Mouse (Mus musculus): Measurements from ENCODE around the gene Chka.

The Chka gene

GRCm38 (mm10) chr19:3846676-3847604 is 4.6 kb upstream of the Chka start:
- no peak for DNase-seq (ENCODE audit: low spot score)

- DNase-seq (ENCODE audit: low spot score), result no peak
These were observed 3.9 kb upstream of the Chka start for GRCm38 (mm10) chr19:3847711-3848110.

- no peak for DNase-seq (ENCODE audit: low spot score)
These were observed 3.3 kb upstream of the Chka start for GRCm38 (mm10) chr19:3848207-3848808.

DNA sequence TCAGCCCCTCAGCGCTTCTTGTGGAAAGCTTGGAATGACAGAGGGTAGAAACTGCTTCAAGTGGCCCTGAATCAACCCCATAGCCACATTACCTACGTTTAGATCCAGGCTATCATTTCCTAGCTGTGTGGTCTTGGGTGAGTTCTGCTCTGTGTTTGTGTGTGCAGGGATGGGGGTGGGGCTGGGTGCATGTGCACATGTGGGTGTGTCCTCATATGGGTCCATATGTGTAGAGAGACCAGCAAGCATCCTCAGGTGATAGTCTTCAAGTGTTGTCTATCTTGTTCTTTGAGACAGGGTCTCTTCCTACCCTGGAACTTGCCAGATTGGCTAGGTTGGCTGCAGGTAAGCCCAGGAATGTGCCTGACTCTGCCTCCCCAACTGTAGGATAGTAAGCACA is 2.3 kb upstream of the Chka start:
- DNase-seq (ENCODE audit: low spot score), result no peak

DNA sequence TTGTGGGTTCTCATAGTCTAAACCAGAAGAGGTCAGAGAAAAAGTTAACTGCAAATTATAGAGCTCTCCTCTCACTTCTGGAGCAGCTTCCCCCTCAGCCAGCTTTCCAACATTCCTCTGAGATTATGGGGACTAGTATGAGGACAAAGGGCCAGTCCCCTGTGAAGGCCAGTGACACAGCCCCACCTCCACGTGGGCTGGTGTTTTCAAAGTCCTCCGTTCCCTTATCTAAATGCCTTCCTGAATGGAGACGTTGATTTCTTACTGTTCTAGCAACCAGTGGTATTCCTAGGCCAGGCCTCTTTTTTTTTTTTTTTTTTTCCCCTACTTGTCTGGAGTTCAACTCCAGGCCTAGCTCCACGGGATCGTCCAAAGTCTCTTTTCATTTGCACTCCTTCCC is 1.5 kb upstream of the Chka start:
- no peak for DNase-seq (ENCODE audit: low spot score)

DNA sequence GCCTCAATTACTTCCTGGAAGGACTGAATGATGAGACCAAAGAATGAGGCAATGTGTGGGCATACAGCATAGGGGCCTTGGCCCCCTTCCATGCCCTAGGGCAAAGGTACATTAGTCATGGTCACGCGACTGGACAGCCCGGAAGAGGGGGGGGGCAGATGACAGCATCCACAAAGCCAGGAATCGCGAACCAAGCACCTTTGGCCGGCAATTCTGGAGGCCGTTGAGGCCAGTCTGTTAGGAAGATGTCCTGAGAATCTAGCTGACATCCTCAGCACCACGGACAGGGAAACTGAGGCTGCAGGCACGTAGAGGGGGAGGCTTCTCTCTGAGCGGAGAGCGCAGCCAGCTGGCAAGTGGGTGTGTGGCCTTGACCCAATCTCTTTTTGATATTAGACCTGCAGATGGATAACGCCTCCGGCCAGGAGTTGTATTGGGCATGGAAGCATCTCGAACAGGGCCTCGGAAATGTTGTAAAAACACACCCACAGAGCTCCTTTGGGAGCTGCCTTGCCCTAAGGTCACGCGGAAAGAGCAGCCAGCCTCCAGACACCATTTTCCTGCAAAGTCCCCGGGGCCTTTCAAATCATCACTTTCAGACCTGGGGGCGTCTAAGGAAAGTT is 615 bp upstream of the Chka start:
- peak; percentile 72 for DNase-seq (ENCODE audit: low spot score)

DNA sequence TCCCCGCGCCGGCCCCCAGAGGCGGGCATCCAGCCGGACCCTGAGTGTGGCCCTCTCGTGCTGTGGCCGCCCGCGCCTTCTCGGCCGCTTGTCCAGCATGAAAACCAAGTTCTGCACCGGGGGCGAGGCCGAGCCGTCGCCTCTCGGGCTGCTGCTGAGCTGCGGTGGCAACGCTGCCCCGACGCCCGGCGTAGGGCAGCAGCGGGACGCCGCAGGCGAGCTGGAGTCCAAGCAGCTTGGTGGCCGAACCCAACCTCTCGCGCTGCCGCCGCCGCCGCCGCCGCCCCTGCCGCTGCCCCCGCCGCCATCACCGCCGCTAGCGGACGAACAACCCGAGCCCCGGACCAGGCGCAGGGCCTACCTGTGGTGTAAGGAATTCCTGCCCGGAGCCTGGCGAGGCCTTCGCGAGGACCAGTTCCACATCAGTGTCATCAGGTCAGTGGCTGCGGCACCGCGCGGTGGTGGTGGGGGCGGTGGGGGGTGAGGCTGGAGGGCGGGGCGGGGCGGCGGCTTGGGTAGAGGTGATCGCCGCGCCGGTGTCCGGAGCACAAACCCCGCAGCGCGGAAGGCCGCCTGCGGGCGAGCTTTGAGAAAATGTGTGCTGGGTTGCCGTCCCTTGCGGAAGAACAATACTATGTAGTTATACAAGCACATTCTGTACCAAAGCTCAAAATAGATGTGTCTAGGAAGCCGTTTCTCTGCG is 557 bp downstream of the Chka start:
- peak; percentile 59 for DNase-seq (ENCODE audit: low spot score)

DNA sequence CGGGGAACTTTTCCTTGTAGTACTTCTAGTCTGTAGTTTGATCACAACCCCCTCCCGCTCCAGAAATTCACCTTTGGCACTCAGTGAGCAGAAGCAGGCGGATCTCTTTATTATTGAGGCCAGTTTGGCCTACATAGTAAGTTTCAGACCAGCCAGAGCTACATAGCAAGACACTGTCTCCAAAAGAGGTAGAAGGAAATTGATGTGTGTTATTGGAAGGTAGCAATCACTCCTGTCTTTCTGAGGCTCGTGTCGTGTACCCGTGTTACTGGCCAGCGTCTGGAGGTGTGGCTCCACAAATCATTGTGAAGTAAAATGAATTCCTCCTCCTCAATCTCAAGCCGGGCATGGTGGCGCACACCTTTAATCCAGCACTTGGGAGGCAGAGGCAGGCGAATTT is 1.5 kb downstream of the Chka start:
- DNase-seq (ENCODE audit: low spot score), result no peak

DNA sequence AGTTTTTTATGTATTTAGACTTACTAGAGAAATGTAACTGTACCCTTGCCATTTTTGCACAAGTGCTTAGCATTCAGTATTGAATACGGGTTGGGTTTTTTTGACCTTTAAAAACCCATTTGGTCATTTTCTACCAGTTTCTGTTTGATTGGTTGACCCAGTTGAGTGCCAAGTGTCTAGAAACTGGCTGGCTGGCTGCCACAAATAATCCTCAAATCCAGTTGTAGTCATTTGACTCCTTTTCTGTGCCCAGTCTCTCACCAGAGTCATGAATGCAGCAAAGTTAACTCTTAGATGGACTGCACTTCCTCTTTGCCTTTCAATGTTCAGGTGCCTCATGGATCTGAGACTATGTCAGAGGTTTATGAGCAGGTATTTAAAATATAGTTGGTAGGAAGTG is 2.3 kb downstream of the Chka start:
- no peak for DNase-seq (ENCODE audit: low spot score)

GRCm38 (mm10) chr19:3855091-3855490 is 3.5 kb downstream of the Chka start:
- DNase-seq (ENCODE audit: low spot score), result no peak

GRCm38 (mm10) chr19:3855601-3856000 is 4.0 kb downstream of the Chka start:
- DNase-seq (ENCODE audit: low spot score), result no peak

GRCm38 (mm10) chr19:3857220-3857619 is 5.6 kb downstream of the Chka start:
- DNase-seq (ENCODE audit: low spot score), result no peak

DNA sequence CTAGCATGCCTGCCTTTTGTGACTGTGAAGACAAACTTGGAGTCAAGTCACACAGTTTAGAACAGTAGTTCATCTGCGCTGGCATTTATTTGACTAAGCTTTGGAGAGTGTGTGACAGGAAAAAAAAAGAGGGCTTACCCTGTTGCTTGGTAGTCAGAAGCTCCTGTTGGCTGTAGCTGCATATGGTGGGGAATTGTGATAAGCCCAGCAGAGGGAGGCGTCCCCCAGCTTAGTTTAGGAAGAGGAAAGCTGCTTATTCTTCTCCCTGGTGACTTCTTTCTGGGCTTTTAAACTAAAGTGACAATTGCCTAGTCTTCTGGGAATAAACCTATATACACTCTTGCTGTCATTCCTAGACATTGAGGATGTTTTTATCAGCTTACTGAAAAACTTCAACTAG is 11.1 kb downstream of the Chka start:
- no peak for DNase-seq (ENCODE audit: low spot score)

- no peak for DNase-seq (ENCODE audit: low spot score)
These were observed 13.4 kb downstream of the Chka start for GRCm38 (mm10) chr19:3864960-3865359.

DNA sequence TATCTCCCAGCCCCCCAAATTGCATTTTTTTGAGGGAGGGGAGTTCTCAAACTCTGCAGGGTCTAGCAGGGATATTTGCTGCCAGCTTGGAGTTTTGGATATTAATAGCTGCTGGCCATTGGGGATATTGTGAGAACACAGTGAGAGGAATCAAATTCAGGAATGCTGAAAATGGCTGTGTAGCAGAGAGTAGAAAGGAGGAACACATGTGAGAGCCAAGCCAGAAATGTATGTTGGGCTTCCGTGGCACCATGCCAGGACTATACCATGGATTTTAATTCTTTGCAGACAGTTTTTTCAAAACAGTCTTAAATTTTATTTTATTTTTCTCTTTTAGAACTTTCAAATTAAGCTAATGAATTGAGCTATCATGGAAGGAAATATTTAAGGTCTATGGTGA is 16.7 kb downstream of the Chka start:
- DNase-seq (ENCODE audit: low spot score), result no peak

DNA sequence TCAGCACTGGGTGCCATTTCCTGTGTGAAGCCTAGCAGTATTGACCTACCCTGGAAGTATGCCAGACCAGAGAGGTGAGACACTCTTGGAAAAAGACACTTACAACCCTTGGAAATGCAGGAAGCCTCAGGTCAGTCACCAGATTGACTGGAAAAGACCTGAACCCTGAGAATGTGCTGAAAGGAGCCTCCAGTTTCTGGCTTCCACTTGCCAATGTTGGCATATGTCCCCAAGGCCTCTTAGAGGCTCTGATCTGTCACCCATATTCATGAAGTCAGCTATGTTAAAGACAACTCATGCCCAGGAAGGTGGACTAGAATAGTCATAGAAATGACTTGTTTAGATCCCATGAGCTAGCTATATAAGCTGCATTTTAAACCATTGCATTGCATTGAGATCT is 19.9 kb downstream of the Chka start:
- DNase-seq (ENCODE audit: low spot score), result no peak

GRCm38 (mm10) chr19:3872373-3872772 is 20.8 kb downstream of the Chka start:
- DNase-seq (ENCODE audit: low spot score), result peak; percentile 44

DNA sequence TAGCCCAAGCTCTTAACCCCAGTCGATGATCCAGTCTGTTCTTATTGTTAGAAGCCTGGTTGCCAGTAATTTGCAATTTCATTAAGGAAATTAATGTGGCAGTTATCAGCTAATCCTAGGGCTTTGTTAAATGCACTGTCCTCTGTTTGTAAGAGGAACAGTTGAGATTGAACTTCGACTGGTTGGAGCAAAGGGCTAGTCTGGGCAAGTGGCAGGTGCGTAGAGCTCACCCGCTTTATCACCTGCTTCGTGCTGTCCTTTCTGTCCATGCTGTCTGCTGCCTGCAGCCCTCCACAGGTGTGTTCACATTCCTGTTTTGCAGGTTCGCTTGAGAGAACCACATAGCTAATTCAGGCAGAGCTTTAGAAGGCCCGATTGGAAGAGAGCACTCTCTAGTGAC is 23.5 kb downstream of the Chka start:
- DNase-seq (ENCODE audit: low spot score), result no peak

- DNase-seq (ENCODE audit: low spot score), result no peak
These were observed 28.7 kb downstream of the Chka start for GRCm38 (mm10) chr19:3880054-3880848.

DNA sequence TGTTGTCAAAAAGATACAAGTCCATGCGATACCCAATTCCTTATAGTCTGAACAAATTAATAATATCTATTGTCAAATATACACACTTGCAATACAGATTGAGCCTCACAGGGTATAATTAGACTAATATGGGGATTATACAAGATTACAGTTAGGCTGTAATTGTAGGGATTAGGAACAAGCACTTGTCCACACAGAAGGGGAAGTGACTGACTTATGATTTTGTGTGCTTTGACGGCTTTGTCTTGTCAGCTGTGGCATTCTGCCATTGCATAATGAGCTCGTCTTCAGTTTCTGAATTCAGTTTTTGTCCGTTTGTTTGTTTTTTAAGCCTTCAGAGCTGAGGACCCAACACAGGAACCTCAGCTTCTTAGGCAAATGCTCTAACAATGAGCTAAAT is 30.6 kb downstream of the Chka start:
- DNase-seq (ENCODE audit: low spot score), result no peak

- DNase-seq (ENCODE audit: low spot score), result no peak
These were observed 32.9 kb downstream of the Chka start for GRCm38 (mm10) chr19:3884325-3884990.
